Mouse (Mus musculus) small intestine, adult 2 months (tissue): ENCODE results near the gene Pklr.

Experiments used
- CTCF ChIP-seq: fragments of 200-500 bp; IDR thresholded peaks from 2 replicates; pipeline ENCODE4 v1.5.1; 2012; ENCODE audit warnings: low read depth, mild to moderate bottlenecking, control low read depth, inconsistent platforms, low read length, moderate library complexity, mixed read lengths; ENCODE audit not compliant: insufficient replicate concordance, insufficient read length; ENCODE audit errors: extremely low read depth
- POLR2A ChIP-seq: fragments of 200-500 bp; IDR thresholded peaks from 2 replicates; pipeline ENCODE4 v1.6.1; 2012; ENCODE audit warnings: low read depth, mild to moderate bottlenecking, control low read depth, inconsistent platforms, low read length, moderate library complexity

DNA sequence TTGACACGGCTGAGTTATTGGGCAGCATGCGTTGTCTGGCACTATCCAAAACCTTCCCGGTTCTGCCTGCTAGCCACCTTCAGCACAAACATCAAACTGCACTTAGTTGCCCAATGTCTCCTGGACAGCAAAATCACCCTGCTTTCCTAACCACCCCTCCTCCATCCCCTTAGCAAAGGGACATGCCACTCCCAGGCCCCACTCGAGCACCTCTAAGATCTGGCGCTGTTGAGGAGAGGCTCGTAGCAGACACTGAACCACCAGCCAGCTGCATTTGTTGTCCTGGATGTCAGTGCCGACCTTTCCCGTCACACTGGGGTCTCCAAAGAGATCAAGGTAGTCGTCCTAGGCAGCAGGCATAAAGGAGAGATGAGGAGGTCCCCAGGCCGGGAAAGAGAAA, 41.9 kb upstream of the Pklr start:
- no peak for TF ChIP-seq CTCF
- no peak for TF ChIP-seq POLR2A
